Mouse (Mus musculus) brain, adult 2 months (tissue): ENCODE measurements around the gene Vsx1.
A peak's percentile ranks its signal among the peaks of the same experiment; 100 is the strongest.

Experiments used
- DNase-seq: peaks from one replicate; pipeline ENCODE4 v3.0.0; 2011; ENCODE audit warnings: low read depth, low spot score

The Vsx1 gene

GRCm38 (mm10) chr2:150646411-150647121 is 42.6 kb downstream of the Vsx1 start:
- no peak for DNase-seq

DNA sequence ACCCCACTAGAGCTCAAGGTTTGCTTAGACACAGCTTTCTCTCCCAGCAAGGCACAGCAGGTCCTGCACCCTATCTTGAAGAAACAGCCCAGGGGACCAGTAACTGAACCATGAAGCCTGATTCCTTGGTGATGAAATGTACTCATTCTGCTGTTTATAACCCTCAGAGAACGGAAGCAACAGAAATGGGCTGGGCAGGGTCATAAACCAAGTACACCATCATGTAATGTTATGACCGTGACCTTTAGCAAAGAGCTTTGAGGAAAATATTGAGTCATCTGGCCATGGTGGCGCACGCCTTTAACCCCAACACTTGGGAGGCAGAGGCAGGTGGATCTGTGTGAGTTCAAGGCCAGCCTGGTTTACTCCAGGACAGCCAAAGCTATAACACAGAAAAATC is 43.9 kb downstream of the Vsx1 start:
- no peak for DNase-seq

- peak; percentile 90 for DNase-seq
Observed at GRCm38 (mm10) chr2:150643726-150644415, 45.3 kb downstream of the Vsx1 start.

DNA sequence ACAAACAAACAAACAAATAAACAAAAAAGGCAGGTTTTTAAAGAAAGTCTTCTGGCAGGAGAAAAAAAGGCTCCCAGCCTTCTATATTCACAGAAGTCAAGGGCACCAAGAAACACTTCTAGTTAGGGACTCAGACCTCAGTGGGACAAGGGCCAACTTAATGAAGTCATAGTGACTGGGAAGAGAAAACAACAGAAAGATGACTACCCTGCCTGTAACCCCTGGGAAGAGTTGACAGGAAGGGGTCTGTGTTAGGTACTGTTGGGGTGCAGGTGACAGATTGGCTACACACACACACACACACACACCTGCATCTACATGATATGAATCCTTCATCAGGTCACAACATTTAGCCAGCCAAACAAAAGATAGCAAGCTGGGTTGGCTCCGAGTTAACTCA is 46.0 kb downstream of the Vsx1 start:
- no peak for DNase-seq

DNA sequence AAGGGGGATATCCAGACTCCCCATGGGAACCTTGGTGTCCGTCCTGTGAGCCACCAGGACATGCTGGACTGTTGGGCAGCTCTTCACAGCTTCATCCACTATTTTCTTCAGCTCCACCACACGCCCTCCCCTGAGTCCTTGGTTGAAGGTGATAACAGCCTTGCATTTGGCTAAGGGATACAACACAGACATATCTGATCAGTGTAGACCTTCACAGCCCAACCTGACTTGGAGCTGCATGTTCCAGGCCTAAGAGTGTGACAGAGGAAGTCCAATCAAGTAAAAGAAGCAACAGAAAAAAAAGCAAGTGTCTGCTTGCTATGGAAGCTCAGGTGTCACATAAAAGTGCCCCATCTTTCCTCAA is 50.8 kb downstream of the Vsx1 start:
- DNase-seq = no peak

DNA sequence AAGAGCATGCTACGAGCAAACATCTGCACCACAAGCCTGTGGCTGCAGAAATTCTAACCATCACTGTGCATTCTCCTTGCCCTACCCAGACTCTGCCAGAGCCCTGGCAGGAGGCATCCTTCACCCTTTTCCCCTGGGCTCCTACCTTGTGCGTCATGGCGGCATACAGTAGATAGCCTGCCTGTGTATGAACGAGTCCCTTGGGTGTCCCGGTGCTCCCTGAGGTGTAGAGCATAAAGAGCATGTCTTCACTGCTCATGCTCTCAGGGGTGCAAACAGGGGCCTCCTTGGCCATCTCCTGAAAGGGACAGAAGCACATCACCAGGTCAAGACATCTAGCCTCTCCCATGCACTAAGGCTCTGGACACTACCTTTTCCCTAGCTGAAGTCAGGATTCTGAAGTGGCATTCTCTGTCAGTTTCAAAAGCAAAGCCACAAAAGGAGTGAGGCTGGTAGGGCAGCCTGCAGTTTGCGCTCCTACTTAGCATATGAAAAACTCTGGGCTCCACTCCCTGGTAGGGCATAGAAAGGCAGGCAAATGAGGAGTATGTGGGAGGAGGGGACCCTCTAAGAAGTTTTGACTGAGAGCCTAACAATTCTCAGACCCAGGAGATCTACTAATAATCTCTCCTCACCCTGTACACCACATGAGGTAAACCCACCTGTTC is 51.3 kb downstream of the Vsx1 start:
- DNase-seq = no peak

DNA sequence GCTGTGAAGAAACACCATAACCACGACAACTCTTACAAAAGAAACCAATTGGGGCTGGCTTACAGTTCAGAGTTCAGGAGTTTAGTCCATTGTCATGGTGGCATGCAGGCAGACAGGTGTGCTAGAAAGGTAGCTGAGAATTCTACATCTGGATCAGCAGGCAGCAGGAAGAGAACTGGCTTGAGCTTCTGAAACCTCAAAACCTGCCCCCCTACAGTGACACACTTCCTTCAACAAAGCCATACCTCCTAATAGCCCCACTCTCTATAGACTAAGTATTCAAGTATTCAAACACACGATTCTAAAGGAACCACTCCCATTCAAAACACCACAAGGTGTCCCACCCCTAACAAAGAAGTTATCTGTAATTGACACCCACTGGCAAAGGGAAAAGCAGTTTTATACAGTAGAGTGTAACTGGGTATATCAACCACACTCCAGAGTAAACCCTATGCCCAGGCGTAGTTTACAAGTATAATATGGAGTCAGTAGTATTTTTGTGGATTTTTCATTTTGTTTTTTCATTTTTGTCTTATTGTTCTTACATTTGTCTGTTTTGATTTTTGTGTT is 53.2 kb downstream of the Vsx1 start:
- DNase-seq = no peak
